Mouse (Mus musculus) cortical plate, adult 2 months (tissue): ENCODE results near the gene Cript. TPM values are rescaled to one million over a fixed set of nuclear protein-coding genes. Genes with fewer than 3 reads are reported as not detected.

ENCODE experiments used
- H3K27ac ChIP-seq: fragments of 200-500 bp; 2 replicates; pipeline ENCODE4 v1.5.1; 2012; ENCODE audit warnings: low read length, control low read depth, inconsistent platforms; ENCODE audit not compliant: insufficient read depth
- H3K4me1 ChIP-seq: fragments of 200-500 bp; 2 replicates; pipeline ENCODE4 v1.6.1; 2011; ENCODE audit warnings: low read length; ENCODE audit not compliant: control insufficient read depth, insufficient read depth
- H3K4me3 ChIP-seq: fragments of 200-500 bp; 2 replicates; pipeline ENCODE4 v1.5.1; 2011; ENCODE audit warnings: mild to moderate bottlenecking, low read length, control low read depth; ENCODE audit not compliant: insufficient read depth
- CTCF ChIP-seq: fragments of 200-500 bp; IDR thresholded peaks from 2 replicates; pipeline ENCODE4 v1.5.1; 2011; ENCODE audit warnings: mild to moderate bottlenecking, control low read depth, low read length; ENCODE audit not compliant: insufficient read depth; ENCODE audit errors: extremely low read depth
- POLR2A ChIP-seq: fragments of 200-500 bp; IDR thresholded peaks from 2 replicates; pipeline ENCODE4 v1.6.1; 2011; ENCODE audit warnings: mild to moderate bottlenecking, low read length, control low read depth; ENCODE audit not compliant: insufficient read depth; ENCODE audit errors: extremely low read depth
- polyA plus RNA-seq: library from polyadenylated mRNA; depleted of rRNA; stranded (reverse); fragments of >200 nt; gene quantifications from 2 replicates; pipeline ENCODE4 v1.2.3, GENCODE M21; 2012

Gene Cript
- polyA plus RNA-seq, 1 experiment: 84.8 TPM

- H3K4me1 ChIP-seq: peaks cover 3% of the 10 kb centered on the region; the same call in 1 of the 2 replicates
- no peak overlapping the region for H3K27ac ChIP-seq
- H3K4me3 ChIP-seq: no peak overlapping the region
- TF ChIP-seq POLR2A: no peak
- no peak for TF ChIP-seq CTCF
Measured at GRCm38 (mm10) chr17:87044796-87045195, 19.4 kb downstream of the Cript start.

GRCm38 (mm10) chr17:87049696-87050095 is 24.3 kb downstream of the Cript start:
- Histone ChIP-seq H3K4me3 (no peak overlapping the region), H3K4me1 (peaks cover 4% of the 10 kb centered on the region), H3K27ac (no peak overlapping the region)
- TF ChIP-seq POLR2A: no peak
- TF ChIP-seq CTCF: no peak

GRCm38 (mm10) chr17:87050469-87051175 is 25.3 kb downstream of the Cript start:
- Histone ChIP-seq H3K4me1 (peaks cover 6% of the 10 kb centered on the region), H3K4me3 (no peak overlapping the region), H3K27ac (no peak overlapping the region)
- no peak for TF ChIP-seq CTCF
- no peak for TF ChIP-seq POLR2A

GRCm38 (mm10) chr17:87051652-87052051 is 26.3 kb downstream of the Cript start:
- Histone ChIP-seq H3K27ac (no peak overlapping the region), H3K4me3 (no peak overlapping the region), H3K4me1 (peaks cover 8% of the 10 kb centered on the region)
- TF ChIP-seq POLR2A: no peak

GRCm38 (mm10) chr17:87052432-87052831 is 27.1 kb downstream of the Cript start:
- Histone ChIP-seq H3K4me1 (peaks cover 8% of the 10 kb centered on the region), H3K4me3 (no peak overlapping the region), H3K27ac (no peak overlapping the region)
- TF ChIP-seq CTCF (no peak), POLR2A (no peak)

GRCm38 (mm10) chr17:87053921-87054320 is 28.6 kb downstream of the Cript start:
- TF ChIP-seq CTCF (no peak), POLR2A (no peak)
- no peak overlapping the region for H3K4me3 ChIP-seq
- no peak overlapping the region for H3K27ac ChIP-seq
- H3K4me1 ChIP-seq: peaks cover 8% of the 10 kb centered on the region

- Histone ChIP-seq H3K4me3 (no peak overlapping the region), H3K27ac (no peak overlapping the region), H3K4me1 (peaks cover 6% of the 10 kb centered on the region)
- TF ChIP-seq CTCF (no peak), POLR2A (no peak)
Measured at GRCm38 (mm10) chr17:87055051-87055459, 29.7 kb downstream of the Cript start.

GRCm38 (mm10) chr17:87055663-87056062 is 30.3 kb downstream of the Cript start:
- TF ChIP-seq POLR2A (no peak), CTCF (no peak)
- Histone ChIP-seq H3K4me3 (no peak overlapping the region), H3K4me1 (peaks cover 6% of the 10 kb centered on the region), H3K27ac (no peak overlapping the region)

- H3K4me1 ChIP-seq: peaks cover 5% of the 10 kb centered on the region
- TF ChIP-seq POLR2A (no peak), CTCF (no peak)
Measured at GRCm38 (mm10) chr17:87056761-87057160, 31.4 kb downstream of the Cript start.

GRCm38 (mm10) chr17:87057486-87058266 is 32.3 kb downstream of the Cript start:
- Histone ChIP-seq H3K4me1 (peaks cover 5% of the 10 kb centered on the region), H3K4me3 (no peak overlapping the region), H3K27ac (no peak overlapping the region)
- TF ChIP-seq CTCF (no peak), POLR2A (no peak)

More at GRCm38 (mm10) chr17:87056761-87057160, 31.4 kb downstream of the Cript start:
- Histone ChIP-seq H3K4me3 (no peak overlapping the region), H3K27ac (no peak overlapping the region)
